Mouse (Mus musculus): ENCODE data around the gene Rnf169. TPM values are rescaled to one million over a fixed set of nuclear protein-coding genes. Genes with fewer than 3 reads are reported as not detected.

The Rnf169 gene
- total and polyA plus RNA-seq, 2 experiments from 2014 or later = 4.3 to 23.6 TPM

- DNase-seq (no peak), ATAC-seq (no peak)
- Histone ChIP-seq H3K4me2 (ENCODE audit: low read depth) (no peak overlapping the region), H3K9ac (no peak overlapping the region), H3K36me3 (ENCODE audit: insufficient read depth) (no peaks in the 10 kb centered on the region), H3K4me1 (ENCODE audit: insufficient read depth) (no peaks in the 10 kb centered on the region), H3K27me3 (ENCODE audit: insufficient read depth, low read length) (peaks cover 29% of the 10 kb centered on the region), H3K27ac (ENCODE audit: low read depth, low read length) (no peak overlapping the region), H3K4me3 (ENCODE audit: low read depth, low read length) (no peak overlapping the region), H3K9me3 (ENCODE audit: low read length) (no peaks in the 10 kb centered on the region)
- no peak for TF ChIP-seq CTCF (IDR thresholded peaks at IDR 0.05; ENCODE audit: low read depth)
- WGBS = 71% methylated on average over 5 of the region's 5 CpGs
These were observed 30.5 kb upstream of the Rnf169 start for GRCm38 (mm10) chr7:100010711-100011110.

- no peaks in the 10 kb centered on the region for H3K9me3 ChIP-seq (ENCODE audit: low read length)
- peak; percentile 79 for TF ChIP-seq CTCF (IDR thresholded peaks at IDR 0.05; ENCODE audit: low read depth)
- ATAC-seq (no peak), DNase-seq (peak; percentile 60)
- H3K4me2 ChIP-seq (ENCODE audit: low read depth) = no peak overlapping the region
- H3K9ac ChIP-seq = no peak overlapping the region
- no peak overlapping the region for H3K27ac ChIP-seq (ENCODE audit: low read depth, low read length)
- no peaks in the 10 kb centered on the region for H3K36me3 ChIP-seq (ENCODE audit: insufficient read depth)
- peaks cover 35% of the 10 kb centered on the region for H3K27me3 ChIP-seq (ENCODE audit: insufficient read depth, low read length)
- WGBS = 13% methylated on average over 11 of the region's 11 CpGs
- H3K4me3 ChIP-seq (ENCODE audit: low read depth, low read length) = no peak overlapping the region
- H3K4me1 ChIP-seq (ENCODE audit: insufficient read depth) = no peaks in the 10 kb centered on the region
These were observed 29.4 kb upstream of the Rnf169 start for GRCm38 (mm10) chr7:100009640-100010039.

GRCm38 (mm10) chr7:100008765-100009164 is 28.5 kb upstream of the Rnf169 start:
- Histone ChIP-seq H3K4me2 (ENCODE audit: low read depth) (no peak overlapping the region), H3K9me3 (ENCODE audit: low read length) (no peaks in the 10 kb centered on the region), H3K27ac (ENCODE audit: low read depth, low read length) (no peak overlapping the region), H3K36me3 (ENCODE audit: insufficient read depth) (no peaks in the 10 kb centered on the region), H3K9ac (no peak overlapping the region), H3K4me1 (ENCODE audit: insufficient read depth) (no peaks in the 10 kb centered on the region), H3K4me3 (ENCODE audit: low read depth, low read length) (no peak overlapping the region), H3K27me3 (ENCODE audit: insufficient read depth, low read length) (peaks cover 35% of the 10 kb centered on the region)
- DNase-seq (no peak), ATAC-seq (no peak)
- no peak for TF ChIP-seq CTCF (IDR thresholded peaks at IDR 0.05; ENCODE audit: low read depth)
- 90% methylated on average over 4 of the region's 4 CpGs for WGBS

GRCm38 (mm10) chr7:100006411-100006810 is 26.2 kb upstream of the Rnf169 start:
- peak overlapping the region; percentile 41 for H3K4me3 ChIP-seq (ENCODE audit: low read depth, low read length)
- peak overlapping the region; percentile 88 for H3K4me2 ChIP-seq (ENCODE audit: low read depth)
- H3K36me3 ChIP-seq (ENCODE audit: insufficient read depth) = no peaks in the 10 kb centered on the region
- no peak for DNase-seq
- no peak for ATAC-seq
- H3K9me3 ChIP-seq (ENCODE audit: low read length) = no peaks in the 10 kb centered on the region
- no peaks in the 10 kb centered on the region for H3K4me1 ChIP-seq (ENCODE audit: insufficient read depth)
- no peak overlapping the region for H3K27ac ChIP-seq (ENCODE audit: low read depth, low read length)
- H3K9ac ChIP-seq = no peak overlapping the region
- peaks cover 35% of the 10 kb centered on the region for H3K27me3 ChIP-seq (ENCODE audit: insufficient read depth, low read length)
- no peak for TF ChIP-seq CTCF (IDR thresholded peaks at IDR 0.05; ENCODE audit: low read depth)
- 3% methylated on average over 11 of the region's 11 CpGs for WGBS

GRCm38 (mm10) chr7:100005790-100006189 is 25.5 kb upstream of the Rnf169 start, which contains the start of gene Chrdl2:
Gene Chrdl2, plus strand, starts transcription at chr7:100006172.
- H3K27me3 ChIP-seq (ENCODE audit: insufficient read depth, low read length) = peaks cover 35% of the 10 kb centered on the region
- H3K4me3 ChIP-seq (ENCODE audit: low read depth, low read length) = peak within 1 kb of the TSS; percentile 41
- DNase-seq (peak; percentile 79), ATAC-seq (peak; percentile 98)
- under 1% methylated on average over 32 of the region's 44 CpGs for WGBS
- no peaks in the 10 kb centered on the region for H3K4me1 ChIP-seq (ENCODE audit: insufficient read depth)
- H3K9ac ChIP-seq = peak within 1 kb of the TSS; percentile 51; the same call in 1 of the 2 replicates
- peak within 1 kb of the TSS; percentile 88 for H3K4me2 ChIP-seq (ENCODE audit: low read depth)
- no peak for TF ChIP-seq CTCF (IDR thresholded peaks at IDR 0.05; ENCODE audit: low read depth)
- H3K9me3 ChIP-seq (ENCODE audit: low read length) = no peaks in the 10 kb centered on the region
- H3K36me3 ChIP-seq (ENCODE audit: insufficient read depth) = no peaks in the 10 kb centered on the region
- H3K27ac ChIP-seq (ENCODE audit: low read depth, low read length) = no peak within 1 kb of the TSS

- DNase-seq (peak; percentile 35), ATAC-seq (no peak)
- no peak overlapping the region for H3K4me3 ChIP-seq (ENCODE audit: low read depth, low read length)
- H3K27ac ChIP-seq (ENCODE audit: low read depth, low read length) = no peak overlapping the region
- peaks cover 31% of the 10 kb centered on the region for H3K27me3 ChIP-seq (ENCODE audit: insufficient read depth, low read length)
- H3K9me3 ChIP-seq (ENCODE audit: low read length) = no peaks in the 10 kb centered on the region
- 61% methylated on average over 9 of the region's 9 CpGs for WGBS
- H3K4me1 ChIP-seq (ENCODE audit: insufficient read depth) = no peaks in the 10 kb centered on the region
- H3K36me3 ChIP-seq (ENCODE audit: insufficient read depth) = no peaks in the 10 kb centered on the region
- peak; percentile 55 for TF ChIP-seq CTCF (IDR thresholded peaks at IDR 0.05; ENCODE audit: low read depth)
- H3K9ac ChIP-seq = no peak overlapping the region
- no peak overlapping the region for H3K4me2 ChIP-seq (ENCODE audit: low read depth)
These were observed 23.5 kb upstream of the Rnf169 start for GRCm38 (mm10) chr7:100003781-100004180.

GRCm38 (mm10) chr7:99998668-99999067 is 18.4 kb upstream of the Rnf169 start:
- Histone ChIP-seq H3K27me3 (ENCODE audit: insufficient read depth, low read length) (no peaks in the 10 kb centered on the region), H3K9me3 (ENCODE audit: low read length) (no peaks in the 10 kb centered on the region), H3K9ac (no peak overlapping the region), H3K4me3 (ENCODE audit: low read depth, low read length) (no peak overlapping the region), H3K4me1 (ENCODE audit: insufficient read depth) (no peaks in the 10 kb centered on the region), H3K27ac (ENCODE audit: low read depth, low read length) (no peak overlapping the region), H3K4me2 (ENCODE audit: low read depth) (no peak overlapping the region), H3K36me3 (ENCODE audit: insufficient read depth) (no peaks in the 10 kb centered on the region)
- no peak for TF ChIP-seq CTCF (IDR thresholded peaks at IDR 0.05; ENCODE audit: low read depth)
- 89% methylated on average over 3 of the region's 3 CpGs for whole genome bisulfite sequencing
- DNase-seq (no peak), ATAC-seq (no peak)

Measured in forebrain, postnatal 0 days (tissue).